Mouse (Mus musculus) myocyte (in vitro differentiated cells): ENCODE measurements around the gene Ublcp1.

Experiments used
- CEBPB ChIP-seq: IDR thresholded peaks from 2 replicates; pipeline ENCODE4 v1.6.1; 2011; ENCODE audit warnings: mild to moderate bottlenecking, moderate library complexity; ENCODE audit not compliant: poor library complexity, insufficient read depth, severe bottlenecking
- MAX ChIP-seq: IDR thresholded peaks from one replicate; pipeline ENCODE4 v1.6.1; 2011; ENCODE audit warnings: low read depth, mild to moderate bottlenecking, control low read depth
- MYOG ChIP-seq, 3 experiments: IDR thresholded peaks; one replicate each; pipeline ENCODE4 v1.6.1; 2011; ENCODE audit warnings: control low read depth in 2 of 3, low read depth in 2 of 3, mild to moderate bottlenecking in 2 of 3; ENCODE audit not compliant: insufficient read length in 2 of 3, control insufficient read depth in 1 of 3, insufficient read depth in 1 of 3
- POLR2A ChIP-seq: IDR thresholded peaks from one replicate; pipeline ENCODE4 v1.6.1; 2011; ENCODE audit warnings: low read depth, mild to moderate bottlenecking, control low read depth, moderate library complexity; ENCODE audit not compliant: insufficient read length
- POLR2AphosphoS2 ChIP-seq: IDR thresholded peaks from one replicate; pipeline ENCODE4 v1.6.1; 2011; ENCODE audit warnings: low read depth, control low read depth; ENCODE audit not compliant: insufficient read length
- USF1 ChIP-seq: IDR thresholded peaks from one replicate; pipeline ENCODE4 v1.6.1; 2011; ENCODE audit warnings: low read depth, mild to moderate bottlenecking, control low read depth, moderate library complexity

- TF ChIP-seq CEBPB (no peak), POLR2A (peak; percentile 76), MAX (no peak), MYOG (IDR thresholded peaks at IDR 0.05; ENCODE audit: control insufficient read depth in 1 of 3, insufficient read depth in 1 of 3, insufficient read length in 2 of 3, low read depth in 2 of 3) (no peak), USF1 (peak; percentile 38), POLR2AphosphoS2 (peak; percentile 61)
These were observed 48.2 kb upstream of the Ublcp1 start, which contains the start of gene Rnf145 for GRCm38 (mm10) chr11:44518281-44519095.
